Mouse (Mus musculus) neural tube, embryonic 14.5 days (tissue): ENCODE results near the gene Klra3. TPM values are rescaled to one million over a fixed set of nuclear protein-coding genes. Genes with fewer than 3 reads are reported as not detected.

Source experiments
- polyA plus RNA-seq: library from polyadenylated mRNA; unstranded; fragments of >200 nt; fragmentation: Nextera tagmentation; extraction: Ambion mirVana; gene quantifications from 2 replicates; pipeline ENCODE4 v1.2.1, GENCODE M21; 2014

Klra3 gene
- polyA plus RNA-seq, 1 experiment from 2014 or later: not detected

Other genes starting within 250 kb of the Klra3 start
- gene Klra8, start 207.7 kb downstream of the Klra3 start, polyA plus RNA-seq: not detected in 2 replicates
- not detected in 2 replicates for gene Klra9, start 144.5 kb downstream of the Klra3 start, polyA plus RNA-seq
- not detected in 2 replicates for gene Klra7, start 104.3 kb downstream of the Klra3 start, polyA plus RNA-seq
- not detected in 2 replicates for gene Klra10, start 55.6 kb downstream of the Klra3 start, polyA plus RNA-seq
- not detected in 2 replicates for gene Klra1, start 49.3 kb upstream of the Klra3 start, polyA plus RNA-seq